Mouse (Mus musculus) right cerebral cortex, postnatal 10 days (tissue): ENCODE results near the gene Auts2.

Experiments
- DNase-seq, 2 experiments: peaks; one replicate each; pipeline ENCODE4 v3.0.0; 2021; ENCODE audit warnings: low spot score in 2 of 2

Auts2 gene

GRCm38 (mm10) chr5:132500817-132501231, 42.3 kb downstream of the Auts2 start:
- DNase-seq = no peak

GRCm38 (mm10) chr5:132498896-132499295, 44.2 kb downstream of the Auts2 start:
- DNase-seq = no peak

GRCm38 (mm10) chr5:132498045-132498444, 45.1 kb downstream of the Auts2 start:
- no peak for DNase-seq

- no peak for DNase-seq
Observed at GRCm38 (mm10) chr5:132492793-132493192, 50.4 kb downstream of the Auts2 start.

GRCm38 (mm10) chr5:132492040-132492439, 51.1 kb downstream of the Auts2 start:
- no peak for DNase-seq

GRCm38 (mm10) chr5:132491508-132491907, 51.6 kb downstream of the Auts2 start:
- DNase-seq = no peak

GRCm38 (mm10) chr5:132490326-132490725, 52.8 kb downstream of the Auts2 start:
- DNase-seq = no peak

- DNase-seq = no peak
Observed at GRCm38 (mm10) chr5:132489736-132490313, 53.3 kb downstream of the Auts2 start.

GRCm38 (mm10) chr5:132486831-132487230, 56.3 kb downstream of the Auts2 start:
- no peak for DNase-seq

- no peak for DNase-seq
Observed at GRCm38 (mm10) chr5:132485994-132486393, 57.1 kb downstream of the Auts2 start.

GRCm38 (mm10) chr5:132485448-132485847, 57.7 kb downstream of the Auts2 start:
- DNase-seq = no peak

- DNase-seq = no peak
Observed at GRCm38 (mm10) chr5:132481476-132481875, 61.7 kb downstream of the Auts2 start.

- DNase-seq = no peak
Observed at GRCm38 (mm10) chr5:132480461-132480860, 62.7 kb downstream of the Auts2 start.

GRCm38 (mm10) chr5:132479227-132479857, 63.8 kb downstream of the Auts2 start:
- no peak for DNase-seq

GRCm38 (mm10) chr5:132477533-132477932, 65.6 kb downstream of the Auts2 start:
- DNase-seq = no peak

- peak; percentile 36 to 39 for DNase-seq
Observed at GRCm38 (mm10) chr5:132472905-132473321, 70.2 kb downstream of the Auts2 start.

GRCm38 (mm10) chr5:132472184-132472829, 70.8 kb downstream of the Auts2 start:
- DNase-seq = peak in 1 of 2 experiments; percentile 48

GRCm38 (mm10) chr5:132467364-132467743, 75.8 kb downstream of the Auts2 start:
- DNase-seq = no peak

GRCm38 (mm10) chr5:132466427-132467363, 76.4 kb downstream of the Auts2 start:
- DNase-seq = no peak

- DNase-seq = no peak
Observed at GRCm38 (mm10) chr5:132462560-132462959, 80.6 kb downstream of the Auts2 start.

- peak; percentile 52 to 72 for DNase-seq
Observed at GRCm38 (mm10) chr5:132458498-132458897, 84.6 kb downstream of the Auts2 start.

- peak; percentile 61 to 74 for DNase-seq
Observed at GRCm38 (mm10) chr5:132452381-132452780, 90.8 kb downstream of the Auts2 start.
